ENCODE assay signal across 15 mouse cellular contexts in the genomic region with DNA sequence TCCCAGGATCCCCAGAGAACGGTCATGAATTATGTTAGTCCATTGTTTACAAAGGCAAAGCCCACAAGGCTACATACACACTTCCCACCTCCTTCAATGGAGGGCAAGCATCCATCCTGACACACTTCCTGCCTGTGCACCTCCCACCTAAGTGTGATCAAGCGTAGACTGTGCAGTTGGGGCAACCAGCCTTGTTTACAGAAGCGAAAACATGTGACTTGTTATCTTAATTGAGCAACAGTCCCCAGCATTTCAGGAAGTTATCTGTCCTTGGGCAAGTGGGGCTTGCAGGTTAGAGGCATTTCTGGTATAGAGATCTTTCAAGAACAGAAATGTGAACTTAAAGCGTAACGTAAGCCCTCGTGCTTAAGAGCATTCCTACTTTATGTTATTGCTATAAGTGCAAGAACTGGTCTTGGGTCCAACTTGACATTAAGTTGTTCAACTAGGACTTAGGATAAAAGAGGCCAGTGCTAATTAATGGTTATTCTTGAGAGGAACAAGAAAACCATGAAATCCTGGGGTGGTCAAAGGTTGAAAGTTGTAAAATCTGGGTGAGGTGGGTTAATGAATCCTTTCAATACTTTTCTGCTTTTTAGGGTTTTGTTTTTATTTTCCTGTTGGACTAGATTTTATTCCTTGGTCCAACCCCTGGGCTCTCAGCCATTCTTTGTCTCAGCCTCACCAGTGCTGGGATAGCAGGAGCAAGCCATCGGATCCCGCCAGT. TPM values are rescaled to one million over a fixed set of nuclear protein-coding genes. Genes with fewer than 3 reads are reported as not detected.
A peak's percentile ranks its signal among the peaks of the same experiment; 100 is the strongest.
DNase-seq lines count a peak whose midpoint lies in the region; ATAC-seq and TF ChIP-seq lines count a peak whose summit lies in the region.
"Had no signal": no experiment of that assay in that cellular context is flagged by ENCODE, and none has a peak within 500 bp of the region (broad histone marks: within the 10 kb centered on the region; RNA-seq: fewer than 3 reads in every experiment).

No protein-coding gene starts in this region.

- H3K36me3 ChIP-seq in midbrain, embryonic 11.5 days (ENCODE audit: control insufficient read depth, insufficient read depth, low read length) = no peaks in the 10 kb centered on the region
- H3K36me3 ChIP-seq in midbrain, embryonic 15.5 days (replicated peaks) = no peaks in the 10 kb centered on the region
- H3K36me3 ChIP-seq in liver, postnatal 0 days (replicated peaks; ENCODE audit: insufficient read depth, low read length) = no peaks in the 10 kb centered on the region
- no peaks in the 10 kb centered on the region for H3K36me3 ChIP-seq in stomach, postnatal 0 days (ENCODE audit: control insufficient read depth, insufficient read depth, low read length)
- H3K36me3 ChIP-seq in hindbrain, embryonic 12.5 days = no peaks in the 10 kb centered on the region

- no peak overlapping the region for H3K4me2 ChIP-seq in midbrain, embryonic 11.5 days
- no peak overlapping the region for H3K4me2 ChIP-seq in midbrain, embryonic 15.5 days
- H3K4me2 ChIP-seq in liver, postnatal 0 days (ENCODE audit: low read depth, low read length) = no peak overlapping the region
- no peak overlapping the region for H3K4me2 ChIP-seq in stomach, postnatal 0 days (replicated peaks; ENCODE audit: low read depth)
- H3K4me2 ChIP-seq in hindbrain, embryonic 12.5 days (replicated peaks) = no peak overlapping the region

- WGBS in midbrain, embryonic 11.5 days = 87% methylated on average over 8 of the region's 8 CpGs
- WGBS in midbrain, embryonic 15.5 days = 90% methylated on average over 8 of the region's 8 CpGs
- WGBS in liver, postnatal 0 days (ENCODE audit: insufficient replicate concordance) = 28% methylated on average over 8 of the region's 8 CpGs
- whole genome bisulfite sequencing in stomach, postnatal 0 days = 62% methylated on average over 8 of the region's 8 CpGs
- WGBS in hindbrain, embryonic 12.5 days = 86% methylated on average over 8 of the region's 8 CpGs

- no peaks in the 10 kb centered on the region for H3K4me1 ChIP-seq in midbrain, embryonic 11.5 days (ENCODE audit: control insufficient read depth, insufficient read depth, low read length)
- no peaks in the 10 kb centered on the region for H3K4me1 ChIP-seq in midbrain, embryonic 15.5 days
- peaks cover 37% of the 10 kb centered on the region for H3K4me1 ChIP-seq in liver, postnatal 0 days (ENCODE audit: insufficient read depth)
- H3K4me1 ChIP-seq in stomach, postnatal 0 days (replicated peaks; ENCODE audit: control insufficient read depth, insufficient read depth) = no peaks in the 10 kb centered on the region
- H3K4me1 ChIP-seq in hindbrain, embryonic 12.5 days = 0 out of 2 replicates have a peak, but pooled peaks cover 5% of the 10 kb centered on the region

- peak; percentile 94 for TF ChIP-seq EP300 in liver, postnatal 0 days (IDR thresholded peaks at IDR 0.05; ENCODE audit: low read depth)
- TF ChIP-seq EP300 in stomach, postnatal 0 days (optimal IDR thresholded peaks at IDR 0.05) = no peak

- no peak overlapping the region for H3K27ac ChIP-seq in midbrain, embryonic 11.5 days (ENCODE audit: low read depth, low read length)
- H3K27ac ChIP-seq in midbrain, embryonic 15.5 days = no peak overlapping the region
- H3K27ac ChIP-seq in liver, postnatal 0 days (ENCODE audit: low read depth) = peak overlapping the region; percentile 84
- H3K27ac ChIP-seq in stomach, postnatal 0 days (replicated peaks) = 0 out of 2 replicates have a peak overlapping the region, but pooled peaks have one; percentile 8
- no peak overlapping the region for H3K27ac ChIP-seq in hindbrain, embryonic 12.5 days
- H3K27ac ChIP-seq: left cerebral cortex, adult 2 months had no signal

- no peak for TF ChIP-seq CTCF in liver, postnatal 0 days (IDR thresholded peaks at IDR 0.05; ENCODE audit: low read depth)
- TF ChIP-seq CTCF in stomach, postnatal 0 days (IDR thresholded peaks at IDR 0.05; ENCODE audit: low read depth) = no peak

- H3K9ac ChIP-seq in midbrain, embryonic 11.5 days (ENCODE audit: low read length) = no peak overlapping the region
- no peak overlapping the region for H3K9ac ChIP-seq in midbrain, embryonic 15.5 days
- H3K9ac ChIP-seq in liver, postnatal 0 days (replicated peaks) = no peak overlapping the region
- no peak overlapping the region for H3K9ac ChIP-seq in stomach, postnatal 0 days (ENCODE audit: low read length)
- H3K9ac ChIP-seq in hindbrain, embryonic 12.5 days = no peak overlapping the region

- H3K9me3 ChIP-seq in midbrain, embryonic 11.5 days (ENCODE audit: control insufficient read depth, low read length) = no peaks in the 10 kb centered on the region
- H3K9me3 ChIP-seq in midbrain, embryonic 15.5 days = no peaks in the 10 kb centered on the region
- no peaks in the 10 kb centered on the region for H3K9me3 ChIP-seq in liver, postnatal 0 days (ENCODE audit: low read length)
- no peaks in the 10 kb centered on the region for H3K9me3 ChIP-seq in stomach, postnatal 0 days (ENCODE audit: control insufficient read depth, low read length)
- H3K9me3 ChIP-seq in hindbrain, embryonic 12.5 days (replicated peaks) = no peaks in the 10 kb centered on the region

- DNase-seq in midbrain, embryonic 11.5 days (ENCODE audit: low spot score, missing footprints) = peak; percentile 73
- peak; percentile 64 for DNase-seq in liver, postnatal 0 days
- DNase-seq in stomach, postnatal 0 days (ENCODE audit: low spot score) = no peak
- no peak for DNase-seq in layer of hippocampus, postnatal 14 days (ENCODE audit: low spot score in 2 of 2)
- DNase-seq: gastrocnemius, postnatal 25 days; retina, postnatal 1 day; thymus, postnatal 36 days had no signal

- H3K27me3 ChIP-seq in midbrain, embryonic 11.5 days (ENCODE audit: control insufficient read depth, insufficient read depth, low read length) = no peaks in the 10 kb centered on the region
- no peaks in the 10 kb centered on the region for H3K27me3 ChIP-seq in midbrain, embryonic 15.5 days (replicated peaks)
- H3K27me3 ChIP-seq in liver, postnatal 0 days (ENCODE audit: insufficient read depth, low read length) = no peaks in the 10 kb centered on the region
- no peaks in the 10 kb centered on the region for H3K27me3 ChIP-seq in stomach, postnatal 0 days (ENCODE audit: control insufficient read depth, insufficient read depth, low read length)
- H3K27me3 ChIP-seq in hindbrain, embryonic 12.5 days = no peaks in the 10 kb centered on the region
- H3K27me3 ChIP-seq: Patski had no signal

- no peak overlapping the region for H3K4me3 ChIP-seq in midbrain, embryonic 11.5 days (ENCODE audit: low read depth, low read length)
- H3K4me3 ChIP-seq in midbrain, embryonic 15.5 days = no peak overlapping the region
- no peak overlapping the region for H3K4me3 ChIP-seq in liver, postnatal 0 days (ENCODE audit: low read depth, low read length)
- H3K4me3 ChIP-seq in stomach, postnatal 0 days (ENCODE audit: low read depth, low read length) = no peak overlapping the region
- H3K4me3 ChIP-seq in hindbrain, embryonic 12.5 days = no peak overlapping the region
- H3K4me3 ChIP-seq: left cerebral cortex, adult 2 months had no signal

- ATAC-seq in midbrain, embryonic 11.5 days (ENCODE audit: low FRiP score) = no peak
- ATAC-seq in midbrain, embryonic 15.5 days (replicated peaks) = no peak
- peak; percentile 90 for ATAC-seq in erythroid progenitor cell, adult 5-6 weeks (replicated peaks; ENCODE audit: low FRiP score, poor library complexity, severe bottlenecking)
- ATAC-seq in liver, postnatal 0 days = peak; percentile 96
- ATAC-seq in stomach, postnatal 0 days (ENCODE audit: low FRiP score, low TSS enrichment) = peak; percentile 53; the same call in 1 of the 2 replicates
- ATAC-seq in hindbrain, embryonic 12.5 days (ENCODE audit: low FRiP score) = no peak
- ATAC-seq: hindbrain, embryonic 16.5 days; Patski had no signal

RNA-seq across cellular contexts. Expression of gene Ptma, which starts 47.3 kb away (rescaled TPM):
- polyA plus RNA-seq in midbrain, embryonic 11.5 days (2014; fragmentation: Nextera tagmentation; extraction: Ambion mirVana) = 3,090 and 3,352 TPM in 2 replicates
- 1,373 and 1,532 TPM in 2 replicates for polyA plus RNA-seq in midbrain, embryonic 15.5 days (2015; fragmentation: Nextera tagmentation; extraction: Ambion mirVana)
- total RNA-seq in erythroid progenitor cell, adult 5-6 weeks (2015; ENCODE audit: low replicate concordance) = 1,278 and 1,332 TPM in 2 replicates
- 1,012 and 1,167 TPM in 2 replicates for total RNA-seq in erythroid progenitor cell, adult 5-6 weeks (2017; ENCODE audit: low replicate concordance)
- 750 and 799 TPM in 2 replicates for polyA plus RNA-seq in liver, postnatal 0 days (2015; fragmentation: Nextera tagmentation; extraction: Ambion mirVana)
- 1,436 and 1,585 TPM in 2 replicates for polyA plus RNA-seq in stomach, postnatal 0 days (2015; fragmentation: Nextera tagmentation; extraction: Ambion mirVana)
- polyA plus RNA-seq in hindbrain, embryonic 12.5 days (2016; fragmentation: Nextera tagmentation; extraction: Ambion mirVana) = 2,735 and 2,863 TPM in 2 replicates
- 100 to 1,000 TPM; 453 to 549 TPM for total RNA-seq in layer of hippocampus, postnatal 14 days (2021)

RNA-seq across cellular contexts. Expression of gene Tex44, which starts 53.1 kb away (rescaled TPM):
- polyA plus RNA-seq in midbrain, embryonic 11.5 days (2014; fragmentation: Nextera tagmentation; extraction: Ambion mirVana) = not detected in 2 replicates
- polyA plus RNA-seq in midbrain, embryonic 15.5 days (2015; fragmentation: Nextera tagmentation; extraction: Ambion mirVana) = not detected in 2 replicates
- not detected in 2 replicates for total RNA-seq in erythroid progenitor cell, adult 5-6 weeks (2015; ENCODE audit: low replicate concordance)
- not detected in 2 replicates for total RNA-seq in erythroid progenitor cell, adult 5-6 weeks (2017; ENCODE audit: low replicate concordance)
- polyA plus RNA-seq in liver, postnatal 0 days (2015; fragmentation: Nextera tagmentation; extraction: Ambion mirVana) = not detected in 2 replicates
- polyA plus RNA-seq in stomach, postnatal 0 days (2015; fragmentation: Nextera tagmentation; extraction: Ambion mirVana) = not detected in 2 replicates
- polyA plus RNA-seq in hindbrain, embryonic 12.5 days (2016; fragmentation: Nextera tagmentation; extraction: Ambion mirVana) = not detected in 2 replicates
- not detected for total RNA-seq in layer of hippocampus, postnatal 14 days (2021)
- total RNA-seq: gastrocnemius, postnatal 25 days; left cerebral cortex, adult 2 months had no signal
- polyA plus RNA-seq: brain, embryonic 14.5 days; embryonic facial prominence, embryonic 14.5 days; hindbrain, embryonic 16.5 days; Patski had no signal

RNA-seq across cellular contexts. Expression of gene Nmur1, which starts 53.2 kb away (rescaled TPM):
- not detected in 2 replicates for polyA plus RNA-seq in midbrain, embryonic 11.5 days (2014; fragmentation: Nextera tagmentation; extraction: Ambion mirVana)
- polyA plus RNA-seq in midbrain, embryonic 15.5 days (2015; fragmentation: Nextera tagmentation; extraction: Ambion mirVana) = 0.61 TPM in 1 of 2 replicates, not detected in the other
- 1.1 TPM in 1 of 2 replicates, not detected in the other for total RNA-seq in erythroid progenitor cell, adult 5-6 weeks (2015; ENCODE audit: low replicate concordance)
- not detected in 2 replicates for total RNA-seq in erythroid progenitor cell, adult 5-6 weeks (2017; ENCODE audit: low replicate concordance)
- polyA plus RNA-seq in liver, postnatal 0 days (2015; fragmentation: Nextera tagmentation; extraction: Ambion mirVana) = not detected in 2 replicates
- 0.52 and 0.56 TPM in 2 replicates for polyA plus RNA-seq in stomach, postnatal 0 days (2015; fragmentation: Nextera tagmentation; extraction: Ambion mirVana)
- polyA plus RNA-seq in hindbrain, embryonic 12.5 days (2016; fragmentation: Nextera tagmentation; extraction: Ambion mirVana) = 0.23 TPM in 1 of 2 replicates, not detected in the other
- total RNA-seq in layer of hippocampus, postnatal 14 days (2021) = not detected
- total RNA-seq: gastrocnemius, postnatal 25 days; left cerebral cortex, adult 2 months had no signal
- polyA plus RNA-seq: embryonic facial prominence, embryonic 14.5 days; Patski had no signal

Comparison
In these comparisons a context has a peak if more than half of its experiments do, and no peak if none do; other contexts are left out.
1. ATAC-seq: peak in erythroid progenitor cell, adult 5-6 weeks (single experiment), liver, postnatal 0 days (single experiment) and stomach, postnatal 0 days (single experiment); none in midbrain, embryonic 11.5 days (single experiment), midbrain, embryonic 15.5 days (single experiment) and hindbrain, embryonic 12.5 days (single experiment).
2. DNase-seq: peak in midbrain, embryonic 11.5 days (single experiment) and liver, postnatal 0 days (single experiment); none in stomach, postnatal 0 days (single experiment) and layer of hippocampus, postnatal 14 days (0 of 2).
3. H3K27ac ChIP-seq: peak in liver, postnatal 0 days (single experiment) and stomach, postnatal 0 days (single experiment); none in midbrain, embryonic 11.5 days (single experiment), midbrain, embryonic 15.5 days (single experiment) and hindbrain, embryonic 12.5 days (single experiment).